Mouse (Mus musculus) frontal cortex, postnatal 14 days (tissue): ENCODE results near the gene Pate1.

Source experiments
- DNase-seq, 2 experiments: peaks; one replicate each; pipeline ENCODE4 v3.0.0; 2022; ENCODE audit warnings: low spot score in 2 of 2

Gene Pate1

GRCm38 (mm10) chr9:35687013-35687412, at the start of gene Pate1:
Gene Pate1 (minus strand): TSS chr9:35687390.
- DNase-seq = no peak

- DNase-seq = no peak
These were observed 20.1 kb upstream of the Pate1 start for GRCm38 (mm10) chr9:35707265-35707664.

- DNase-seq = no peak
These were observed 4.7 kb upstream of the Pate1 start for GRCm38 (mm10) chr9:35691924-35692323.

- DNase-seq = no peak
These were observed 13.6 kb downstream of the Pate1 start for GRCm38 (mm10) chr9:35673557-35673956.

GRCm38 (mm10) chr9:35648102-35648501, 39.1 kb downstream of the Pate1 start, which contains the start of gene Pate3:
Gene Pate3 (minus strand): TSS chr9:35648202.
- no peak for DNase-seq
